Mouse (Mus musculus): ENCODE measurements around the gene Phlpp2.

The Phlpp2 gene

DNA sequence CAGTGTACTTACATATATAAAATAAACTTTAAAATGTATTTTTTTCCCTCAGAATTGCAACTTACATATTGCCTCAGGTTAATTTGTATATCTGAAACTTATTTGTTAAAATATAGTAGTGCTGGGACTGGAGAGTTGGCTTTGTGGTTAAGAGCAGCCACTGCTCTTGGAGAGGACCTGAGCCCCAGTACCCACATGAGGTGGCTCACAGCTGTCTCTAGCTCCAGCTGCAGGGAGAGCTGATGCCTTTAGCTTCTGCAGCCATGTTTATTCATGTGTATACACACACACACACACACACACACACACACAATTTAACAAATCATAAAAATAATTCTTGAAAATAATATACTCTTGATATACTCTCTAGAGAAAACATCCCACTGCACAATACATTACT, 34.0 kb downstream of the Phlpp2 start:
- DNase-seq (ENCODE audit: low spot score in 2 of 2): no peak

- DNase-seq (ENCODE audit: low spot score in 2 of 2): no peak
These were observed 35.6 kb downstream of the Phlpp2 start for GRCm38 (mm10) chr8:109903909-109904469.

DNA sequence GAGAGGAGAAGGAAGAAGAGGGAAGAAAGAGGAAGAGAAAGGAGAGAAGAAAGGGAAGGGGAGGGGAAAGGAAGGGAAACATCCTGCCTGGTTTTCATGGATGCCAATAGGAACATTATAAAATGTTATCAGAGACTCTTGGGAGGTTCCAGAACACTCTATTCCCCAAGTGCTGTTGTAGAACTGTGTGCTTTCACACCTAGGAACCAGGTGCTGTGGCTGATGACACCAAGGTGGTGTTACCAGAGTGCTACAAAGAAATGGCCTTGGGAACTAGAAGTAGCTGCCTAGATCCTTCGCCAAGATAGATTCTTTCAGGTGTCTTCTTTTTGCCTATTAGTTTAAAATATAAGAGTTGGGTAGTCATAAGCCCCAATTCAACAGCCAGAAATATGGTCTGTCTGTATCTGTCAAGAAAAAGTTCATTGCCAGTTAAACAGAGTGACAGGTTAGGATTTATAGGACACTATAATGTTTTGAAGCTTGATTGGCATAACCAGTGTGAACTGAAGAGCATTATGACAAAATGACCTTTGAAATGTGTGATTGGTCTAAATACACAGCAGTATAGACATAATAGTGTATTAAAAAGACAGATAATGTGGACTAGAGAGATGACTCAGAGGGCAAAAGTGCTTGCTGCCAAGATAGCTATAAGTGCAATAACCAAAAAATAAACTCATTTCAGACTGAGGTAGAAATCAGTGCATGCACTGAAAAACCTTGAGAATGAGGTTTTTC, 36.8 kb downstream of the Phlpp2 start:
- no peak for DNase-seq (ENCODE audit: low spot score in 2 of 2)

DNA sequence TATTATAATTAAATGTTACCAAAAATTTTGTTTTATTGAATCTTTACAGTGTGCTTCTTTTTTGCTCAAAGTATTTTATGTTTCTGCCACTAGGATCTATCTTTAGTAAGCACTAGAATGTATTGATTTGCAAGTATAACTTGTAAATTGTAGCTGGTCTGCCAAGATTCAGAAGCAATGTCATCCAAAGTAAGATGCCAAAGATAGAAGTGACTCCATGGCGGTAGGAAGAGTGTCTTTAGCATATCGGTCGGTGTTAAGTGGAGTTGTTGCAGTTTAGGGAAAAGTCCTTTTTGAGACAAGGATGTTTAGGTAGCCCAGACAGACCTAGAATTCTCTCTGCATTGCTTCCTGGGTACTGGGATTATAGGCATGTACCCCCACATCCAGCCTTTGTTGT, 38.6 kb downstream of the Phlpp2 start:
- no peak for DNase-seq (ENCODE audit: low spot score in 2 of 2)

DNA sequence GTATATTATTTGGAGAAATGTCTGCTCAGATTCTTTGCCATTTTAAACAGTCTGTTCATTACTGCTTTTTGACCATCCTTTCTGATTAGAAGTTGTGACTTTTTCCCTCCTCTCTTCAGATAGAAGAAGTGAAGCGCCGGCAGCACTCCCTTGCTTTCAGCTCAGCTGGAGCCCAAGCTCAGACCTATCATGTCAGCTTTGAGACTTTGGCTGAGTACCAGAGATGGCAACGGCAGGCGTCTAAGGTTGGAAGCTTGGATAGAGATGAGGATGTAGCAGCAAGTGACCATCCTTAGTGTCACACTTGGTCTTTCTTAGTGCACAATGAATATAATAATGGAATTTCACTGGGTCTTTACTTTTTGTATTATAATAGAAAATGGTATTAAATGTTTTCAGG, 39.0 kb downstream of the Phlpp2 start:
- no peak for DNase-seq (ENCODE audit: low spot score in 2 of 2)

- peak; percentile 25 to 61 for DNase-seq (ENCODE audit: low spot score in 2 of 2)
These were observed 48.9 kb downstream of the Phlpp2 start for GRCm38 (mm10) chr8:109917277-109917676.

DNA sequence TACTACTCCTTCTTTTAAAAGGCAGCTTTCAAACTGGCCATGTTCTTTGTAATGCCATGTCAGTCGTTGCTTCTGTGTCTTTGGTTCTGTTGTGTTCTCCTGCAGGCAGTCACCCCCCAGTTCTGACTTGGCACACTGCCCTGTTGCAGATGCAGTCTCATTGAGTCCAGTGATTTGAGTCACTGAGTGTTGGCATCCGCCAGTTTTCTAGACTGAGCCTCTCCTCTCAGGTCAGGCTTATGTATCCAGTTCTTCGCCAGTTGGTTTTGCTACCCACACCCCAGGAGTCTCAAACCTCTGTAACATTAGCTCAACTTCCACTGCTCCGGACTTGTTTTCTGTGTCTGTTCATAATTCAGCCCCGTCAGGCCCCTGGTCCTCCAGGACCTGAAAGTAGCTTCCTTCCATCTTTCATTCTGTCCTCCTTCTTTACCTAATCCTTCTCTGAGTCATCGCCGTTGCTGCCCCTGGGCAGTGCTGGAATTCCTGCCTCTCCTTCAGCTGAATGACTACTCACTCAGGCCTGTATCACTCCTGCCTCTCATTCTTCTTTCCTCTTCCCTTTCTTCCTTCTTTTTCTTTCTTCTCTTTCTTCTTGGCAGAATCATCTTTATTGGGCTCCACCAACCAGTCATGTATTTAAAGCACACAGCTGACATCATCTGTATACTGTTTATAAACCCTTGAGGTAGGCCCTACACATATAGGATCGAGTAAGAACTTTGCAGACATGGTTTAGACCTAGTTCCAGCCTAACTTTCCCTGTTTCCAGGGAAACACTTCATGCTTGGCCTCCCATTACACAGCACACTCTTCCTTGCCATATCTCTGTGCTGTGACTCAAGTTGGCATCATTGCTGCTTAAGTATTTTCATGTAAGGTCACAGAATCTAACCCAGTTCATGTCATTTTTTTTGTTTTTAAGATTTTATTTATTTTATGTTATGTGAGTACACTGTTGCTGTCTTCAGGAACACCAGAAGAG, 52.4 kb downstream of the Phlpp2 start:
- no peak for DNase-seq (ENCODE audit: low spot score in 2 of 2)

GRCm38 (mm10) chr8:109941606-109942360, 73.4 kb downstream of the Phlpp2 start:
- no peak for DNase-seq (ENCODE audit: low spot score in 2 of 2)

- DNase-seq (ENCODE audit: low spot score in 2 of 2): no peak
These were observed 76.9 kb downstream of the Phlpp2 start for GRCm38 (mm10) chr8:109945153-109945632.

DNA sequence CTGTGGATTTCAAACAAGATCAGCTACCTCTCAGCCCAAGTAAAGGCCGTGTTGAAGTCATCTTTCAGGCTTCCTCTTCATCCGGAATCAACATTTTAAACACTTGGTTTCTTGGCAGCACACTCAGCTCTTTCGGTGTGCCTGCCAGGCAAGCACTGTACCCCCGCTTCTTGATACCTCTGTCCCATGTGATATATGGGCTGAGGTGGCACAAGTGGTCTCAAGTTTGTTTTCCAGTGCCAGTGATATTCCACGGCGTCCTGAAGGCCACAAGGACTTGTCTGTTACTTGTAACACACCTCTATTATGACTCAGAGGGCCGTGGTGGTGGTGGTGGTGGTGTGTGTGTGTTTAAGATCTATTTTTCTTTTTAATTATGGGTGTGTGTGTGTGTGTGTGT, 77.4 kb downstream of the Phlpp2 start:
- no peak for DNase-seq (ENCODE audit: low spot score in 2 of 2)

GRCm38 (mm10) chr8:109946272-109946671, 77.9 kb downstream of the Phlpp2 start:
- no peak for DNase-seq (ENCODE audit: low spot score in 2 of 2)

DNA sequence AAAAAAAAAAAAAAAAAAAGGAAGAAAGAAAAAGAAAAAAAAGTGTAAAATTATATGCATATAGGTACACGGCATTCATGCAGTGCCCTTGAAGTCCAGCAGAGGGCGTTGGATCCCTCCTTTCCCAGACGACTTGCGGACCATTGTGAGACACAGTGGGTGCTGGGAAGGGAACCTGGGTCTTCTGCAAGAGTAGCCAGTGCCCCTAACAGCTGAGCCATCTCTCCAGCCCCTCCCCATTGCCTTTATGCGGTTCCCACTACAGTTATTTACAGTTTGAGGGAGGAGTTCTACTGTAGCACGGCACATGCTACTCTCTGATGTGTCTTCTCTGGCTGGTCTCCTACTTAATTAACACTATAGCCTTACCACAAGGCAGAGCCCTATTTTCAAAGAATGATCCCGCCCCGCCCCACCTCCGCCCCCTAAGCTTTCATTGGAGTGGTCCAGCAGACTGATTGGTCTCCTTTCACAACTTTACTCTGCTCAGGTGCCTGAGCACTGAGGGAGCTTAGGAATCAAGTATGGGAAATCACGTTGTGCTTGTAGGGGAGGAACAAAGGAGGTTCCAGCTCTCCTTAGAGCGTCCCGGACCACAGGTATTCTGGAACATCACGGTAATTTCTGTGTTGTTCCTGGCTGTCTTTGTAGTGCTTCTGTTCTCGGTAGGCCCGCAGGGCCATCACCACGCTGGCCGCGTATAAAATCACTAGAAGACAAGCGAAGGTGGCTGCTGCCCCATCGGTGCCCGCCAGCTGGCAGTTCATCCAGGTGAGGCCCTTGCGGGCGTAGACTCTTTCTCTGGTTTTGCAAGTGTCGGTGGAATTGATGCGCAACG, 79.3 kb downstream of the Phlpp2 start:
- peak in 1 of 2 experiments; percentile 15 for DNase-seq (ENCODE audit: low spot score in 2 of 2)

DNA sequence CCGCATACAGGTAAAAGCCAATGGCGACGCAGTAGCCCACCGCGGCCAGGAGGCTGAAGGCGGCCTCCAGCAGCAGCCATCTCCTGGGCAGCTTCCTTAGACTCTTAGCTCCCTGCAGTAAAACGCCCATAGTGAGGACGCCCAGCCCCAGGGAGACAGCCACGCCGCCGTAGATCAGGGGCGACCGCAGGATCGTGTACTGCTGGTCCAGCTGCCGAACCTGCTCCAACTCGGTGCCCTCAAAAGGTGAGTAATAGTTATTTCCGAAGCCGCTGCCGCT, 79.9 kb downstream of the Phlpp2 start:
- DNase-seq (ENCODE audit: low spot score in 2 of 2): no peak

- no peak for DNase-seq (ENCODE audit: low spot score in 2 of 2)
These were observed 83.8 kb downstream of the Phlpp2 start for GRCm38 (mm10) chr8:109952171-109952570.

- DNase-seq (ENCODE audit: low spot score in 2 of 2): no peak
These were observed 86.2 kb downstream of the Phlpp2 start for GRCm38 (mm10) chr8:109954486-109954948.

DNA sequence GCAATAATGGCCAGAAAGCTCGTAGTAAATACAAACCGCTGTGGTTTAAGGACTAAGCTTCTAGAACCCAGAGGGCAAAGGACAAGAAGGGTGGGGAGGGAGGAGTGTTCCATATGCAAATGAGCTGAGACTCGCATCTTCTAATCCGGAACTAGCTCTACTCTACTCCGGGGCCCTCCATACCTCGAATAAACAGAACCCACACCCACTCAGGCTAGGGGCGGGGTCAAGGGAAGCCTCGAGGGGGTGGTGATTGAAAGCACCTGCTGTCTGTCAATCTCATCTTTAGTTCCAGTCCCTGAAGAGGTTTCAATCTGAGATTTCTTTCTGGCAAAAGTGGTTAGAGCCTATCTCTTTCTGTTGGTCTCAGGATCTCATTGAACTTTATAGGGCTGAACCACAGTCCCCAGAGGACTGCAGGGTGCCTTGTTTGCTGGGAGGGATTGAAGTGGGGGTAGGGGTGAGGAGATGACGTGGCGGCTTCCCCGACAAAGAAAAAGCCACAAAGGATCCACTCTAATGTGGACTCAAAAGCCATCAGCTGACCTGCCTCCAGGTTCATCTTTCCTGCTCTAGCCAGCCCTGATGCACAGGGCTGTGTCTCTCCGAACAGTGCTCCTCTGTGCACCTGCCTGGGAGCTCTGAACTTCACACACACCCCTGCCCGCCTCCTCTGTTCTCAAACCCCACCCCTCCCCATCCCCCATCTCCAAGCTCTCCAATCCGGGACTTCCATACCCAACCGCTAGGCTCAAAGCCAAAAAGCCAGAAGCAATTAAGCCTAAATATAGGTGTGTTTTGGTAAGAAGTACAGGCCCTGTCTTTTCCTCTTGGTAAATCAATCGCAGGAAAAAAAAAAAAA, 89.1 kb downstream of the Phlpp2 start:
- peak in 1 of 2 experiments; percentile 69 for DNase-seq (ENCODE audit: low spot score in 2 of 2)

- DNase-seq (ENCODE audit: low spot score in 2 of 2): no peak
These were observed 89.8 kb downstream of the Phlpp2 start for GRCm38 (mm10) chr8:109958036-109958655.

GRCm38 (mm10) chr8:109959112-109959511, 90.8 kb downstream of the Phlpp2 start:
- DNase-seq (ENCODE audit: low spot score in 2 of 2): no peak

DNA sequence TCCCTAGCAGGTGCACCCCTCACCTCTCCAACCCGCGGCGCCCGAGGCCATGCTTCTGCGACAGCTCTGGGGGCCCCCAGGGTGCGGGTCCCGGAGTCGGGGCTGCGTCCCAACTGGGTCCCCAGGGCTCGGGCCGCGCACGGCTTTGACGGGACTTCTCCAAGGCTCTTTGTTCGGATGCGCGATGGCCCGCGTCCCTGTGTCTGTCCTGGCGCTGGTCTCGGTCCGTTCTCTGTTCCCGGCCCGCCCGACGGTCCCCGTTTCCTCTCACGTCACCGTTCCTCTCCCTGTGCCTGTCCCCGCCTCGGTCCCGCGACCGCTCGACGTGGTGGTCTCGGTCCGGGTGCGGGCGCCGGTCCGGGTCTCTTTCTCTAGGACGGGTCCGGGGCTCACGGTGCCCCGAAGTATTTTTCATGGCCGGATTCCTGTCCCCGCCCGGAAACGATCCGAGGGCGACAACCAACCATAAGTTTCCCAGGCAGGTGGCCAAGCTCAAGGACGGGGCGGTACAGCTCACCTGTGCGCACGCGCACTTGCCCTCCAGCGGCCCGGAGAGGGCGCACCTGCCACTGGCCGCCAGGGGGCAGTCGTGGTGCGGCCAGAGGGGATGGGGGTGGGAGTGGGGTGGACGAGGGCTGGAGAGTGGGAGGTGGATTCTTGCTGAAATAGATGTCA, 93.5 kb downstream of the Phlpp2 start, which contains the start of gene Marveld3:
Gene Marveld3 (minus strand): TSS at position 511 of the 675 bp plus-strand sequence.
- peak in 1 of 2 experiments; percentile 53 for DNase-seq (ENCODE audit: low spot score in 2 of 2)

All from natural killer cell, adult 2 months (primary cell).